Mouse (Mus musculus) neural tube, embryonic 13.5 days (tissue): ENCODE measurements at regions not wholly inside any gene's neighbourhood (a gene's known extent, or its start where the extent isn't known, plus 50 kb on each side); places are given as distances from the start of the nearest gene placed in this dataset.

ENCODE experiments used
- ATAC-seq: fragments of 200-750 bp; cut with Nextera tagmentation; 2 replicates; pipeline ENCODE4 v1.8.0; 2017; ENCODE audit warnings: low read depth, mild to moderate bottlenecking, moderate TSS enrichment, moderate library complexity
- H3K27ac ChIP-seq: fragments of 300-500 bp; sonication (generic); replicated peaks from 2 replicates; pipeline ENCODE4 v1.5.1; 2015; ENCODE audit warnings: moderate library complexity, mild to moderate bottlenecking, inconsistent platforms
- H3K27me3 ChIP-seq: fragments of 300-500 bp; sonication (generic); 2 replicates; pipeline ENCODE4 v1.6.1; 2015; ENCODE audit warnings: mild to moderate bottlenecking, inconsistent platforms
- H3K36me3 ChIP-seq: fragments of 300-500 bp; sonication (generic); 2 replicates; pipeline ENCODE4 v1.6.1; 2015; ENCODE audit warnings: mild to moderate bottlenecking, inconsistent platforms
- H3K4me1 ChIP-seq: fragments of 300-500 bp; sonication (generic); replicated peaks from 2 replicates; pipeline ENCODE4 v1.6.1; 2015; ENCODE audit warnings: inconsistent platforms
- H3K4me2 ChIP-seq: fragments of 300-500 bp; sonication (generic); 2 replicates; pipeline ENCODE4 v1.6.1; 2015; ENCODE audit warnings: inconsistent platforms, mild to moderate bottlenecking, moderate library complexity
- H3K4me3 ChIP-seq: fragments of 300-500 bp; sonication (generic); 2 replicates; pipeline ENCODE4 v1.5.1; 2015; ENCODE audit warnings: mild to moderate bottlenecking, inconsistent platforms
- H3K9ac ChIP-seq: fragments of 300-500 bp; sonication (generic); 2 replicates; pipeline ENCODE4 v1.6.1; 2015; ENCODE audit warnings: moderate library complexity, mild to moderate bottlenecking, inconsistent platforms
- H3K9me3 ChIP-seq: fragments of 300-500 bp; sonication (generic); 2 replicates; pipeline ENCODE4 v1.6.1; 2016; ENCODE audit warnings: inconsistent platforms
- WGBS: fragments of 180-500 bp; shearing (Covaris S2); methylation state at CpG from one replicate; pipeline ENCODE4 v1.1.7; 2015; 5-methylcytosine and 5-hydroxymethylcytosine counted together

GRCm38 (mm10) chr9:11729732-11730131 is 825.2 kb upstream of the Cntn5 start:
- Histone ChIP-seq H3K4me1 (no peaks in the 10 kb centered on the region), H3K36me3 (no peaks in the 10 kb centered on the region), H3K27me3 (no peaks in the 10 kb centered on the region), H3K4me2 (no peak overlapping the region), H3K9me3 (no peaks in the 10 kb centered on the region), H3K27ac (no peak overlapping the region), H3K9ac (no peak overlapping the region), H3K4me3 (no peak overlapping the region)
- no peak for ATAC-seq

GRCm38 (mm10) chr9:11721811-11722210 is 817.2 kb upstream of the Cntn5 start:
- Histone ChIP-seq H3K27me3 (no peaks in the 10 kb centered on the region), H3K4me1 (no peaks in the 10 kb centered on the region), H3K4me2 (no peak overlapping the region), H3K9ac (no peak overlapping the region), H3K4me3 (no peak overlapping the region), H3K36me3 (no peaks in the 10 kb centered on the region), H3K27ac (no peak overlapping the region), H3K9me3 (no peaks in the 10 kb centered on the region)
- ATAC-seq, result no peak
- WGBS, result 93% methylated on average over 2 of the region's 2 CpGs

GRCm38 (mm10) chr9:11704647-11705046 is 800.1 kb upstream of the Cntn5 start:
- Histone ChIP-seq H3K27ac (no peak overlapping the region), H3K9ac (no peak overlapping the region), H3K4me1 (no peaks in the 10 kb centered on the region), H3K9me3 (no peaks in the 10 kb centered on the region), H3K4me3 (no peak overlapping the region), H3K4me2 (no peak overlapping the region), H3K36me3 (no peaks in the 10 kb centered on the region), H3K27me3 (no peaks in the 10 kb centered on the region)
- WGBS, result 83% methylated on average over 1 of the region's 1 CpGs
- ATAC-seq, result no peak

GRCm38 (mm10) chr9:11703150-11703549 is 798.6 kb upstream of the Cntn5 start:
- Histone ChIP-seq H3K4me2 (no peak overlapping the region), H3K36me3 (no peaks in the 10 kb centered on the region), H3K9me3 (no peaks in the 10 kb centered on the region), H3K27ac (no peak overlapping the region), H3K27me3 (no peaks in the 10 kb centered on the region), H3K9ac (no peak overlapping the region), H3K4me3 (no peak overlapping the region), H3K4me1 (no peaks in the 10 kb centered on the region)
- ATAC-seq, result no peak
- 89% methylated on average over 3 of the region's 3 CpGs for WGBS

- no peaks in the 10 kb centered on the region for H3K36me3 ChIP-seq
- H3K9ac ChIP-seq, result no peak overlapping the region
- no peak for ATAC-seq
- no peaks in the 10 kb centered on the region for H3K4me1 ChIP-seq
- 81% methylated on average over 1 of the region's 1 CpGs for WGBS
- H3K4me2 ChIP-seq, result no peak overlapping the region
- H3K4me3 ChIP-seq, result no peak overlapping the region
- no peaks in the 10 kb centered on the region for H3K9me3 ChIP-seq
- no peaks in the 10 kb centered on the region for H3K27me3 ChIP-seq
- H3K27ac ChIP-seq, result no peak overlapping the region
These were observed 788.9 kb upstream of the Cntn5 start for GRCm38 (mm10) chr9:11693505-11693904.

- Histone ChIP-seq H3K27ac (no peak overlapping the region), H3K4me3 (no peak overlapping the region), H3K36me3 (no peaks in the 10 kb centered on the region), H3K27me3 (no peaks in the 10 kb centered on the region), H3K9me3 (no peaks in the 10 kb centered on the region), H3K4me2 (no peak overlapping the region), H3K9ac (no peak overlapping the region), H3K4me1 (no peaks in the 10 kb centered on the region)
- 22% methylated on average over 2 of the region's 2 CpGs for WGBS
- ATAC-seq, result no peak
These were observed 782.5 kb upstream of the Cntn5 start for GRCm38 (mm10) chr9:11687101-11687500.

- H3K4me1 ChIP-seq, result no peaks in the 10 kb centered on the region
- no peaks in the 10 kb centered on the region for H3K9me3 ChIP-seq
- no peak overlapping the region for H3K9ac ChIP-seq
- H3K27me3 ChIP-seq, result no peaks in the 10 kb centered on the region
- no peak overlapping the region for H3K4me2 ChIP-seq
- no peak overlapping the region for H3K4me3 ChIP-seq
- WGBS, result 79% methylated on average over 3 of the region's 3 CpGs
- no peak for ATAC-seq
- no peak overlapping the region for H3K27ac ChIP-seq
- H3K36me3 ChIP-seq, result no peaks in the 10 kb centered on the region
These were observed 767.4 kb upstream of the Cntn5 start for GRCm38 (mm10) chr9:11671939-11672338.

- ATAC-seq, result no peak
- H3K36me3 ChIP-seq, result no peaks in the 10 kb centered on the region
- no peak overlapping the region for H3K4me2 ChIP-seq
- no peaks in the 10 kb centered on the region for H3K9me3 ChIP-seq
- no peaks in the 10 kb centered on the region for H3K4me1 ChIP-seq
- H3K9ac ChIP-seq, result no peak overlapping the region
- 9% methylated on average over 1 of the region's 1 CpGs for WGBS
- no peak overlapping the region for H3K27ac ChIP-seq
- H3K4me3 ChIP-seq, result no peak overlapping the region
- no peaks in the 10 kb centered on the region for H3K27me3 ChIP-seq
These were observed 766.7 kb upstream of the Cntn5 start for GRCm38 (mm10) chr9:11671243-11671642.

GRCm38 (mm10) chr9:11629461-11629860 is 724.9 kb upstream of the Cntn5 start:
- peak; percentile 63; the same call in 1 of the 2 replicates for ATAC-seq

GRCm38 (mm10) chr9:11604381-11604780 is 699.8 kb upstream of the Cntn5 start:
- no peak overlapping the region for H3K4me3 ChIP-seq
- no peaks in the 10 kb centered on the region for H3K4me1 ChIP-seq
- WGBS, result 89% methylated on average over 2 of the region's 2 CpGs
- H3K9me3 ChIP-seq, result no peaks in the 10 kb centered on the region
- H3K27ac ChIP-seq, result no peak overlapping the region
- ATAC-seq, result no peak
- H3K27me3 ChIP-seq, result no peaks in the 10 kb centered on the region
- H3K4me2 ChIP-seq, result no peak overlapping the region
- no peak overlapping the region for H3K9ac ChIP-seq
- no peaks in the 10 kb centered on the region for H3K36me3 ChIP-seq

More at GRCm38 (mm10) chr9:11629461-11629860, 724.9 kb upstream of the Cntn5 start:
- H3K4me1 ChIP-seq, result no peaks in the 10 kb centered on the region
- H3K27me3 ChIP-seq, result no peaks in the 10 kb centered on the region
- no peak overlapping the region for H3K4me2 ChIP-seq
- WGBS, result 42% methylated on average over 2 of the region's 2 CpGs
- no peak overlapping the region for H3K4me3 ChIP-seq
- H3K9ac ChIP-seq, result no peak overlapping the region
- H3K27ac ChIP-seq, result no peak overlapping the region
- H3K36me3 ChIP-seq, result no peaks in the 10 kb centered on the region
- H3K9me3 ChIP-seq, result no peaks in the 10 kb centered on the region

- Histone ChIP-seq H3K9ac (no peak overlapping the region), H3K9me3 (no peaks in the 10 kb centered on the region), H3K4me2 (no peak overlapping the region), H3K27ac (no peak overlapping the region), H3K27me3 (no peaks in the 10 kb centered on the region), H3K4me3 (no peak overlapping the region), H3K36me3 (no peaks in the 10 kb centered on the region), H3K4me1 (no peaks in the 10 kb centered on the region)
- no peak for ATAC-seq
- WGBS, result 75% methylated on average over 3 of the region's 3 CpGs
These were observed 699.3 kb upstream of the Cntn5 start for GRCm38 (mm10) chr9:11603884-11604283.

- Histone ChIP-seq H3K27ac (no peak overlapping the region), H3K27me3 (no peaks in the 10 kb centered on the region), H3K4me1 (no peaks in the 10 kb centered on the region), H3K9ac (no peak overlapping the region), H3K9me3 (no peaks in the 10 kb centered on the region), H3K4me3 (no peak overlapping the region), H3K36me3 (no peaks in the 10 kb centered on the region), H3K4me2 (no peak overlapping the region)
- ATAC-seq, result no peak
- 95% methylated on average over 2 of the region's 2 CpGs for WGBS
These were observed 698.3 kb upstream of the Cntn5 start for GRCm38 (mm10) chr9:11602857-11603256.

GRCm38 (mm10) chr9:11579011-11579410 is 674.4 kb upstream of the Cntn5 start:
- H3K9me3 ChIP-seq, result no peaks in the 10 kb centered on the region
- H3K9ac ChIP-seq, result no peak overlapping the region
- H3K4me2 ChIP-seq, result no peak overlapping the region
- H3K27me3 ChIP-seq, result no peaks in the 10 kb centered on the region
- H3K4me3 ChIP-seq, result no peak overlapping the region
- WGBS, result 82% methylated on average over 2 of the region's 2 CpGs
- no peak for ATAC-seq
- H3K36me3 ChIP-seq, result no peaks in the 10 kb centered on the region
- H3K4me1 ChIP-seq, result no peaks in the 10 kb centered on the region
- no peak overlapping the region for H3K27ac ChIP-seq
